Mouse (Mus musculus) urinary bladder, postnatal 14 days (tissue): ENCODE data around the gene Pabpn1l.

Experiments
- DNase-seq: peaks from one replicate; pipeline ENCODE4 v3.0.0; 2021; ENCODE audit warnings: low spot score

Pabpn1l gene

DNA sequence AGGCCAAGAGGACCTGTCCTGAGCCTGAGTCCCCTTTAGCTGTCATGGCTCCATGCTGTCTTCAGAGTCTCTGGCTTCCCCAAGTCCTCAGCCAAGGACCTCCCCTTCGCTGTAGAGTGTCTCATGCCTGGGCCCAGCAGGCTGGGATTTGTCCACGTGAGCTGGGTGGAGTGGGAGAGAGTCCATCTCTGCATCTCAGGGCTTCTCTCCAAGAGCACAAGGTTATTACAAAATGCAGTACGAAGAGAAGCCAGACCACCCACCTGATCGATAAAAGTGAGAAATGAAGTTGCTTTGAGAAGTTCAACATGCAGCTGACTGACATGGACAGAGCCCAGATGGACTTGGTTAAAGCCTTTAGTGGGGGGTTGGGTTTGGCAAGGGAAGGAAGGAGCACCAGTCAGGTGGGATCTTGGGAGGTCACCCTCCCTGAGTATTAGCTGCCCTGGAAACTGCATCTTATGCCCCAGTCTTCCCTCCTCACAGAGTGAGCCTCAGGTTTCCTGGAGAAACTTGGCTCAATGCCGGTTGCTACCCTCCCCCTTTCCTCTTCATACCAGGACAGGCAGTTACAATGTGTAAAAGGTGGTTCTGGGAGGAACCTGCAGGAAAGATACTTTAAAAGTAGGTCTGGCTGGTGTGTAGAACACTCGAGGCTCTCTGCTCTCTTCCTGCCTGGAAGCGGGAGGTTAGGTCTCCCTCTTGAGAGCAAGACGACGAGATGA is 6.2 kb downstream of the Pabpn1l start:
- DNase-seq: peak; percentile 59

DNA sequence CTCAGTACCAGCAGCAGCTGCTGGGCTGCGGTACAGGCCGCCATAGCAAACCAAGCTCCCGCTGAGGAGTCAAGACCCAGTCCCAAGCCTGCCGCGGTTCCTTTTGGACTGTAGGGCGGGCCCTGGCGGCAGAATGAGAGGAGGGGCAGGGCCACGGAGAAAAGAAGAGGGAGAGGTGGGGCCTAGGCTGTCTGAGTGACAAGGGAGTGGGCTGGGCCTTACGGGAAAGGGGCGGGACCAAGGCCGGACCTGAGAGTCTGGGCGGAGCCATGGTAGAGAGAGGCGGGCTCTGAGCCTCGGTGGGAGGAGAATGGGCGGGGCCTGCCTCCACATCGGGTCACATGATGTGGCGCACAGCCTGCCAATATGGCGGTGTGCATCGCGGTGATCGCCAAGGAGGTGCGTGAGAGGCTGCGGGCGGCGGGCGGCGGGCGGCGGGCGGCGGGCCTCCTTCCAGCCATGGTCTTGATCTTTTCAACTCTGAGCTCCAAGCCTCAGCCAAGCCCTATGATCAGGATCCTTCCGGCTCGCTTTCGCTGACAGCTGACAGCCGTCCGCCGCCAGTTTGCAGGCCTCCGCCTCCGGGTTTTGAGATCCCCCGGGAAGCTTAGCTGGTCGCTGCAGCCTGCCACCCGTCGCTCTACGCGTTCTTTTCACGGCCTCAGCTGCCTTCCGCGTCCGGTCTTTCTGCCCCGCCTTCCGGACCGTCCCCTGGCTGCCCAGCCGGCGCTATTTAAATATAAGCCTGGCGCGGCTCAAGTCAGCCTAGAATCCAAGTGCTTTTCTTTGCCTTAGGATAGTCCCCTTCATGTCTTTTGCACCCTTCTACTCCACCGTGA is 11.0 kb downstream of the Pabpn1l start, which contains the start of the genes Galns and Trappc2l:
Gene Galns (minus strand): TSS at position 169 of the 839 bp plus-strand sequence.
Gene Trappc2l (plus strand): TSS at position 346 of the 839 bp plus-strand sequence.
- peak; percentile 96 for DNase-seq

DNA sequence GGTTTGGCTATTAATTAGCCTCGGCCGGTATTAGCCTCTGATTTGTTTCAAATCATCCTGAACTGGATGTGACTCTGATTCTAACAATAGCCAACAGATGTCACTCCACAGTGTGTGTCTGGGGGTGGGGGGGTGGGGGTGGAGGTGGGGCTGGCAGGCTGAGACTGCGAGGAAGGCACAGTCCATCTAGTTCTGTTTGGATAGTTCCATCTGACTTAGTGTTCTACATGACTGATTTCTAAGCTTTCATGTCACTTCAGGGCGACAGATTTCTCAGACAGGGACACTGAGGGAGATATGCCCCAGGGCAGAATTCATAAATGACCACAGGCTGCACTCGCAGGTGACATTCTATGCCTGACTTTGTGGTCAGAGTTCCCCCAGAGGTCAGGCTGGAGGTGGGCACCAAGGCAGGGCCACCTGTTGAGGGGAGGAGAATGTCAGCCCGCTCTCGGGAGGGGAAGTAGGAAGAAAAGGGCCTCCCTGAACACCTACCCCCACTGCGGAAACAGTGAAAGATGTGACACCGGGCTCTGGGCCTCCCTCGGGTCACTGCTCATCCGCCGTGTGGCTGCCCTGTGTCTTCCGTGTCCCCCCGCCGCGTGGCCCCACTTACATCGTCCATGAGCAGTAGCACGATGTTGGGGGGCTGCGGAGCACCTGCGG is 11.8 kb downstream of the Pabpn1l start:
- no peak for DNase-seq

DNA sequence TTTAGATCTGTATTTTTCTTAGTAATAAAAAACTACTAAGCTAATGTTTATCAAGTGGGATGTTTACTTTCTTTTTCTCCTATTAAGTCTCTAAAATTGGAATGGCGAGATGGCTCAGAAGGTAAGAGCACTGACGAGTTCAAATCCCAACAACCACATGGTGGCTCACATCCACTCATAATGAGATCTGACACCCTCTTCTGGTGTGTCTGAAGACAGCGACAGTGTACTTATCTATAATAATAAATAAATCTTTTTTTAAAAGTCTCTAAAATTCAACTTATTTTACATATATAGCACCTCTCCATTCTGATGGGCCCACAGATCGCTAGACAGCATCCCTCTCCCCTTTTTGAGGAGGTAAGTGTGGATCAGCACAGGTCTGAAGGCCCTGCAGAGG is 12.3 kb downstream of the Pabpn1l start:
- DNase-seq: no peak

DNA sequence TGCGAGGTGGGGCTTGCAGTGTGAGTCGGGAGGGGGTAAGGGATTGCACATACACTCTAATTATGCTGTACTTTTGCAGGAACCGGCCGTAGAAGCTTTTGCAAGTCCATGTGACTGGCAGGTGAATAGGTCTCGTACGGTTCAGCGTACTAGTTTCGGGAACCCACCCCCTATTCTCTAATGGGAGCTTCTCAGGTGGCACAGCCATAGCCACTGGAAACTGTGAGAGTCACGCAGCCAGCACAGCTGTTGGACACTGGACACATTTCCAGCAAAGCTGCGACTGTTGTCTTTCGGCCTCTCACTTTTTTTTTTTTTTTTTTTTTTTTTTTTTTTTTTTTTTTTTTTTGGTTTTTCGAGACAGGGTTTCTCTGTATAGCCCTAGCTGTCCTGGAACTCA is 15.7 kb downstream of the Pabpn1l start:
- DNase-seq: no peak

DNA sequence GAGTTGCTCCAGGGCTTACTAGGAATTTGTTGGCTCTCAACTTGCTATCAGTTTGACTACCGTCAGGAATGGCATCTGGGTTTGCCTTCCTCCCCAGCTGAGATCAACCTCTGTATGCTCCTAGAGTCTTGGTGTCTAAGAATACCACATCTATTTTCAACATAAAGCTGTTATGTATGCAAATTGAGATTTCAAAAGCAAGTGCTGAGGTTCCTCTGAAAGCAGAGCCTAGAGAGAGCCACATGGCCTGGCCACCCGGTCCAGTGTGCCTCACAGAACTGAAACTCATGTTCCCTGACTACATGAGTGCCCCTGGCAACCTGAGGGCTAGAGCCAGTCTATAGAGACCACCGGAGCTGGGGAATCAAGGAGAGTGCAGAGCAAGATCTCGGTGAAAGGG is 17.2 kb downstream of the Pabpn1l start:
- DNase-seq: no peak

DNA sequence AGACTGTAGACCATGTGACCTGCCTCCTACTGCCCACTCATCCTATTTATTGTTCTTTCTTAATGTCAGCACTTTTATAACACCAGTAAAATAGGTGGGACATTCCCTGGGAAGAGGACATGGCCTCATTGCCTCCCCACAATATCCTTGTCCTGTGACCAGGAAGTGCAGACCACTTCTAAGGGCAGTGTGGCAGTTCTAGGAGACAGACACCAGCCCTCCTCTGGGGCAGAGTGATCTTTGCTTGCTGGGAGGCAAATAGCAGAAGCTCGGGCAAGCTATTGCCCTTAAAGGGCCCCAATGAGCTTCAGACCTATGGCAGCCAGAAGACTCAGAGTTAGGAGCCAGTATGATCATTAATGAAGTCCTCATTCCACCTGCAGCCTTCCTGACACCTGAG is 17.9 kb downstream of the Pabpn1l start:
- no peak for DNase-seq

DNA sequence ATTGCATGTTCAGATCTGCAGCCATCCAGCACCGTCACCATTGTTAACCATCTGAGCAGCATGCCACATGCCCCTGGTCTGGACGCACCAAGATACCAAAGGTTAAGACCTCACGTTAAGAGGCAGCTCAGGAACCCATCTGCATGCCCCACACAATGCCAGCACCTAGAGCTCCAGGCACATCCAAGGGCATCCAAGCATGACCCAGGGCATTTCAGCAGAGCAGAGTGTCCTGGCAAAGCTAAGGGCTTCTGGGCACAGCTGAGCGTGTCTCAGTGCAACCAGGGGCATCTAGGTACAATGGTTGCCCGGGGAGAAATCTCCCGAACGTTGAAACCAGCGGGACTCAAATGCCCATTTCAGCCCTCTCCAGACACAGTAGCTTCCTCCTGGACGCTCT is 21.9 kb downstream of the Pabpn1l start:
- no peak for DNase-seq

DNA sequence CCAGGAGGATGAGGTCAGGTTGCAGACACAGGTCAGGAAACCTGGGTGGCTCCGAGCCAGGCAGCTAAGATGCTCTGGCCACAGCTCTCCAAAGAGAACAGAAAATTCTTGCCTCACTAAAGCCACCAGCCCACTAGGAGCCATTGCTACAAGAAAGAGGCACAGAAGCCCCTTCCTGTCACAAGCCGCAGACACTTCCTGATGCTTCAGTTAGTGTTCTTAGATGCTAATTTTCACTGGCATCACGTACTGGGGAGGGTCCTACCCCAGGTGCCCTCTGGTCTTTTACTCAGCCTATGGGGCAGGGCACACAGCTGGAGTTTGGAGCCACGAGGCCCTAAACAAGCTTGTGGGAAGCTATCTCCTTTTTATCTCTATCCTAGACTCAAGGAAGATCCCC is 26.5 kb downstream of the Pabpn1l start:
- DNase-seq: no peak

DNA sequence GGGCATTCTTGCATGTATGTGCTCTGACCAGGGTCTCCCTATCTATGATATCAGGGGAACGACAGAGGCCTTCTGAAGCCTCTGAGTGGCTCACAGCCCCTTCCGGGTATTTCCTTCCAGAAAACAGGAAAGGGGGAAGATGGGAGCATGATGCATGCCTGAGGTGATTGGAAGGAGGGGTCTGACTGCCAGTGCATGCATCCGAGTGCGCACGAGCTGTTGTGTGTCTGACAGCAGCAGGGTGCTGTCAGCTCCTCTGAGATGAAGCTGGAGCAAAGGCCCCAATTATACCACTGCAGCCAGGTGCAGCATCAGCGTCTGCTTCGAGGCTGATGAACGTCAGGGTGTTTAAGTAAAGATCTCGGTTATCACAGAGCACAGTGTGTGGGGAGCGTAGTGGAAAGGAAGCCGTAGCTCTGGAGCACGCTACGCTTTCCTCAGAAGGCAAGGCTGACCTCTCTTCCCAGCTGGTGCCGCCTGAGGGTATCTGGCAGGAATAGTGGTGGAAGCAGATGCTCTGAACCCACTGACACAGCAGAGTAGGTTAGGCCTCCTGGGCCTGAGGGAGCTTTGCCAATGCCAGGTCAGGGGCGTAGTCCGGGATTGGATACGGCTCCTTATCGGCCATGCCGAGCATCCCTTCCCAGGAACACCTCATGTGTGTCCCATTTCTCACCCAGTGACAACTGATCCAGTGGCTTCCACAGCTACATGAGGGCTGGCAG is 28.6 kb downstream of the Pabpn1l start:
- no peak for DNase-seq

DNA sequence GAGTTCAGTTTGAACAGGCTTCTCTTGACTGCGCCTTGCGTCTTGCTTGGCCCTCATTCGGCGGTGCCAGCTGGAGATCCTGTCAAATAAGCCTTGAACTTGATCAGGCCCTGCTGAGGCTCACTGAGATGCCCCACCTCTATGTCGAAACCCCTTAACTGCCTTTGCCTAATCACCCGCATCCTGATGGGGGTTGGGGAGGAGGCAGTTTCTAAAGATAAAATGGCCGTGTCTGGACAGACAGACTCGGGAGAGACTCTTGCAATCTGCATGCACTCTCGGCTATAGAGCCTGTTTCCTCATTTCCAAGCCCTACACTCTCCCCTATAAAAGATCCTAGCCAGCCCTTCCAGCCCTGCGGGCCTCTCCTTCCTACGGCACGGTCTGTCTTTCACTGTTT is 29.3 kb downstream of the Pabpn1l start:
- DNase-seq: no peak

DNA sequence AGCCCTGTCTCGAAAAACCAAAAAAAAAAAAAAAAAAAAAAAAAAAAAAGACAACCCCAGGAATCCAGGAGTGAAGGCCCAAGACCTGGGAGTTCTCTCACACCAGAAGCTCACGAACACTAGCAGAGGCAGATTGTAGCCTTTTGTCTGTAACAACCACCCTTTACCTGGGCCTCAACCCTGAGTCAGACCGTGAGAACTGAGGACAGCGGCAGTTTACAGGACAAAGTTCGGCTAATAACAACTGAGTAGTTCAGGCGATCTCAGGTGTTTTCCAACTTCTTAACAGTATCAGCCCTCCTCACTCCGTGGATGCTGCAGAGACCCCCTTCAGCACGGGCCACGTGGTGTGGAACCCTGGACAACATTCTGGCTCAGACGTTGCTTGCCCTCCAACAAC is 35.8 kb downstream of the Pabpn1l start:
- no peak for DNase-seq

DNA sequence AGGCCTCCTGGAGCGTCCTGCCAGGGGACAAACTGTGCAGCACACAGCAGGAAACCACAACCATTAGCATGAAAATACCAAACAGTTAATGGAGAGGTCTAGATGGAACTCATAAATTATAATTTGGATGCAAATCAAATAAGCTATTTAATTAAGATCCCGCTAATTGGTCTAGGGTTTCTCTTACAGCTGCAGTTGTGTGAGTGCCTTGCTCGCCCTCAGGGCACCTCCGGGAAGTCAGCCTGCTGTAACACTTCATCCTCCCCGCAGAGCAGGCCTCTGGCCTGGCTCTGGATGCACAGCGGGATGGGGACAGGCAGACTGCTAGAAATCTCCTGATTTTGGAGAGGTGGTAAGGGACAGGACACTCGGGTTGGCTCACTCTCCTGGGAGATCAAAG is 36.4 kb downstream of the Pabpn1l start:
- DNase-seq: no peak

DNA sequence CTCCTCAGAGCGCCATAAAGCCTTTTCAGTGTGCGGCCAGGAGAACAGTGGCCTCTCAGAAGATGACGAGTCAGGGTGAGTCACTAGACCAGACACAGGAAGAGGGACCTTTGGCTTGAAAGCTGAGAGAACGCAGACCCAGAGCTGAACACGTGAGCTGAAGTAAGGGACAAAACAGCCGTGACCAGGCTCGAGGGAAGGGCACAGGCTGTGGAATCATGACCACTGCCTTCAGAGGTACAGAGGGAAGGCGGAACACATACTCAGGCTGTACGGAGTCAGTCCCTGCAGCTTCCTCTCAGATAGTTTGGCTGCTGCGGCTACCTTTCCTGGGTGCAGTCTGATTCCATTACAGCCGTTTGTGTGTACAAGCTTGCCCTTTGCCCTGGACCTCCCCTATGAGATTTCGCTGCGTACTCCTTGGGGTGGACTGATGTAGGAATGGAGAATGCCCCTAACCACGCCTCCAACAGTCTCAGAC is 37.1 kb downstream of the Pabpn1l start:
- DNase-seq: no peak

DNA sequence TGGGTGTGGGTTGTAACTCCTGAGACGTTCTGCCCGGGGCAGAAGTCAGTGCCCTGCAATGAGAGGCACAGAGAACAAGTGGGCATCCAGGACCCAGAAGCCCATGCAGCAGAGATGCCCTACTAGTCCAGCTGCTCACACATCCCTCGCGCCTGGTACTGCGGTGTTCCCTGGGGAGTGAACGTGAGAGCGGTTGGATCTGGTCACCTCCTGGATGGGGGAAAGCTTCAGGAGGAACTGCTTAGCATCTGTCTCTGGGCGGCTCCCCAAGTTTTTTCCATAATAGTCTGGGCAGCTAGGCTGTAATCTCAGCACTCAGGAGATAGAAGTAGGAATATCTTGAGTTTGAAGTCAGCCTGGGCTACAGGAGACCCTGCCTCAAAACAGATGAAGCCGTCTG is 37.6 kb downstream of the Pabpn1l start:
- no peak for DNase-seq

DNA sequence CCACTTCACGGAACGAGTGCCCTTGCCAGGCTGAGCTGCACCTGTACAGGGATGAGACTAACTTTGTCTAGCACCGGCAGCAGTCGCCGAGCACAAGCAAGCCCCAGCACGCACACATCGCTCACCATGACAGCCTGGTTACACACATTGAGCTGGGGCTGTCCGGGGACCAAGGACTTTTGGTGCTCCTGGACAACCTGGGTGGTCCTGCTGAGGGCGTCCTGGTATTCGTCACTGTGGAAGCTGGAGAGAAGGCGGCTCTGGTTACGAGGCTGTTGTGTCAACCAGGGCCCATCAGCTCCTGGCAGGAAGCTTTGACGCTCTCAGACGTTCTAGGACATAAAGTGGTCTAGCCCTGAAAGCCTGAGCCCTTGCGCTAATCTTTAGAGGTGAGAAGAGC is 41.6 kb downstream of the Pabpn1l start:
- no peak for DNase-seq

DNA sequence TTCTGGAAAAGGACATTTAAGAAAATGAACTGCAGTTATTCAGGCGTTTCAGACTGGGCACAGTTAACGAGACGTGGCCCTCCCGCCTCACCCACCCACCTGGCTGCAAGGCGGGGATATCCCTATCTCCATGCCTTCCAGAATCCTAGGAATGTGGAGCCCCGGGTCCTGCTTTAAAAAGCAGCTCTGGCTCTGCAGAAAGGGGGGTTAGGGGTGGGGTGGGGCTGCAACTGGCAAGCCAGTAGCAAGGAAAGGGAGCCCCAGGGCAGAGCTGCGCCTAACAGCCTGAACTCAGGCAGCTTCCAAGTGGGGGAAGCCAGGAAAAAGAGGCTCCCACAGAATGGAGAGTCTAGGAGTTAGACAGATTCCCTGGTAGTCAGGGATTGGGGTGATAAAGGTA is 43.3 kb downstream of the Pabpn1l start:
- no peak for DNase-seq

DNA sequence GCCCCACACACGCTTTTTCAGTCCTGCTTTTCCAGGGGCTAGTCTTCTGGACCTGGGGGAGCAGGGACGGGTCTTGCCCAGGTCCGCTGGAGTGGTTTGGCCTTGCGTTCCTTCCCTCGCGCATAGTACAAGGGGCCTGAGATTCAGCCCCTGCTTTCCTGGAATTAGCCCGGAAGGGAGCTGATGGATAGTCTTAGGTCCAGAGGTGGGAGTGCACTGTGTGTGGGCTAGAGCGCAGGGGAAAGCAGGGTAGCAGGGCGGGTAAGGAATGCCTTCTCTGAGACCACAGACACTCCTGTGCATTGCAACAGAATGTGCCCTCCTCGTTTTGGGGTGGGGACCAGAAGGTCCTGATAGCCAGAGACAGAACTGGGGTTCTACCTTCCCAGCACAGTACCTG is 45.4 kb downstream of the Pabpn1l start:
- DNase-seq: no peak

DNA sequence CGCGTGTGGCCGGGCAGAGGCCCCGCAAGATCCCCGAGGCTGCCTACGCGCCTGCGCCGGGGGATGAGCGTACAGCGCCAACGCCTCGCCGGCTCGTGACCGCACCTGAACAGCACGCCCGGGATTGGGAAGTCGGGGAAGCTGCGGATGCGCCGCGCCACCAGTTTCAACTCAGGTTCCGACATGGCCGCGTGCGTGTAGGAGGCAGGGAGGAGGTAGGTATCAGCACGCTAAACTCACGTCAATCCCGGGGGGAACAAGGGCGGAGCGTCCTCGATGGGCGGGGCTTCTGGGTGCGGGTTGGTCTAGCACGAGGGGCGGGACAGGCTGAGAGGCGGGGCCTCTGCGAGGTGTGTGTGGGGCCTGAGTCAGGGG is 45.9 kb downstream of the Pabpn1l start, which contains the start of gene Aprt:
Gene Aprt (minus strand): TSS at position 262 of the 375 bp plus-strand sequence.
- peak; percentile 97 for DNase-seq

DNA sequence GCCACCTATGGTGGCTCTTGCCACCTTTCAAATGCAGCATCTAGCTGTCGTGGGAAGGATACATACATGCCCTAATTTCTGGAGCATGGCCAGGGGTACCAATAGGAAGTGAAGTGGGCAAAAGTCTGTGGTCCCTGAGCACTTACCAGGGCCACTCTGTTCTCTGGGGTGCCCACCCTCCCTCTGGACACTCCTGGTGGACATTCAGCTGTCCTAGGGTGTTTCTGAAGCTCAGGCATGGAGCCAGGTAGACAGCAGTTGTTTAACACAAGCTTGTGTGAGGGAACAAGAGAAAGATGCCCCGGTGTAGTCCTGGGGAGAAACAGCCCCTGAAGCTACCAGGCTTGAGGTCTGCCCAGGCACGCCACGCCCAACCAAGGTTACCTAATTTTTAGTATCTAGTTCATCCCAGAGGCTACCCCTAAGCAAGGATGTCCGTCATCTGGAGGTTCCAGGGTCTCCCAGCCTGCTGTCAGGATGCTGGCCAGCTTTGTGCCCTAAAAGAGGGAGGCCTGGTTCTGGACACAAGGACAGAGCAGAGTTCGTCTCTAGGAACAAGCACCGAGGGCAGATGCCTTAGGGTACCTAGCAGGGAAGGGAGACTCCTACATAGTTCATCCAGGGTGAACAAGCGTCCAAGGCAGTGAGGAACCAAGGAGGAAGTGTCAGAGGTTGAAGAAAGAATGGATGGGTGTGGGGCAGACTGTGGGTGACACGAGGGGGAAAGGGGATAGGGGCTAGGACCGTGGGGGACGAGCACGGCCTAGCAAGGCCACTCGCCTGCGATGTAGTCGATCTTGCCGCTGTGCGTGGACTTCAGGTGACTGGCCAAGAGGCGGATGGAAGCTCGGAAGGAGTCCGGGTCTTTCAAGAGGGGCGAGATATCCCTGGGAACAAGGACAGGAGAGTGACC is 46.5 kb downstream of the Pabpn1l start:
- no peak for DNase-seq

DNA sequence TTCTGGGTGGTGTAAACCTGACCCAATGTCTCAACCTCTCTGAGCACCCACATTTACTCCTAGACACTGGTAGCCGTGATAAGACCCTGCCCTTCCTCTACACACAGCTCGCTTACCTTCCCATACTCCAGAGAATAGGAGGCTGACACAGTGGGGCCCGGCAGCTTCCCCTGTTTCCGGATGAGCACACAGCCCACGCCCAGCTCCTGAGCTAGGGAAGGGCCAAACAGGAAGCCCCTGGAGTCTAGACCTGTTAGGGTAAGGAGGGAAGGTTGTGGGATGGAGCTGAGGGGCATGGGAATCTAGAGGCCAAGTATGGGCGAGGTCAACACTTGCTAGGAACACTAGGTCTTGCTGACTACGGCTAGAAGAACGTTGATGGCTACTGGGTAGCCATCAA is 47.3 kb downstream of the Pabpn1l start:
- no peak for DNase-seq
